Mouse (Mus musculus) small intestine, adult 2 months (tissue): ENCODE results near the gene Camk2n1.

Source experiments
- CTCF ChIP-seq: fragments of 200-500 bp; IDR thresholded peaks from 2 replicates; pipeline ENCODE4 v1.5.1; 2012; ENCODE audit warnings: low read depth, mild to moderate bottlenecking, control low read depth, inconsistent platforms, low read length, moderate library complexity, mixed read lengths; ENCODE audit not compliant: insufficient replicate concordance, insufficient read length; ENCODE audit errors: extremely low read depth
- POLR2A ChIP-seq: fragments of 200-500 bp; IDR thresholded peaks from 2 replicates; pipeline ENCODE4 v1.6.1; 2012; ENCODE audit warnings: low read depth, mild to moderate bottlenecking, control low read depth, inconsistent platforms, low read length, moderate library complexity

GRCm38 (mm10) chr4:138431340-138431739, 22.8 kb upstream of the Camk2n1 start:
- no peak for TF ChIP-seq CTCF
- no peak for TF ChIP-seq POLR2A
